28 mouse cellular contexts compared by ENCODE assay signal in genomic region chr8:94725998-94726397, GRCm38 (mm10). TPM values are rescaled to one million over a fixed set of nuclear protein-coding genes. Genes with fewer than 3 reads are reported as not detected.
DNase-seq lines count a peak whose midpoint lies in the region; ATAC-seq and TF ChIP-seq lines count a peak whose summit lies in the region.
"Had no signal": no experiment of that assay in that cellular context is flagged by ENCODE, and none has a peak within 500 bp of the region (broad histone marks: within the 10 kb centered on the region; RNA-seq: fewer than 3 reads in every experiment).

No protein-coding gene starts in this region.

- no peak overlapping the region for H3K9ac ChIP-seq in kidney, postnatal 0 days (ENCODE audit: low read depth, low read length)
- no peak overlapping the region for H3K9ac ChIP-seq in kidney, embryonic 14.5 days (ENCODE audit: low read depth, low read length)
- H3K9ac ChIP-seq: embryonic facial prominence, embryonic 12.5 days; embryonic facial prominence, embryonic 15.5 days; forebrain, postnatal 0 days; heart, embryonic 13.5 days; hindbrain, embryonic 14.5 days had no signal

- H3K4me1 ChIP-seq in kidney, postnatal 0 days (replicated peaks; ENCODE audit: insufficient read depth, low read length) = no peaks in the 10 kb centered on the region
- H3K4me1 ChIP-seq in kidney, embryonic 14.5 days (ENCODE audit: control insufficient read depth, insufficient read depth, low read length) = no peaks in the 10 kb centered on the region
- H3K4me1 ChIP-seq: embryonic facial prominence, embryonic 12.5 days; embryonic facial prominence, embryonic 15.5 days; heart, embryonic 13.5 days had no signal

- 76% methylated on average over 5 of the region's 5 CpGs for WGBS in kidney, postnatal 0 days
- 84% methylated on average over 5 of the region's 5 CpGs for WGBS in kidney, embryonic 14.5 days

- TF ChIP-seq CTCF in kidney, postnatal 0 days (IDR thresholded peaks at IDR 0.05; ENCODE audit: low read depth) = 0 out of 2 replicates have a peak, but pooled peaks have one; percentile 3

- H3K27ac ChIP-seq in kidney, postnatal 0 days = no peak overlapping the region
- no peak overlapping the region for H3K27ac ChIP-seq in kidney, embryonic 14.5 days (ENCODE audit: low read depth, low read length)
- H3K27ac ChIP-seq: embryonic facial prominence, embryonic 12.5 days; embryonic facial prominence, embryonic 15.5 days; gastrocnemius, adult 2 months; heart, embryonic 10.5 days; heart, embryonic 13.5 days; hindbrain, embryonic 14.5 days had no signal

- peak; percentile 23 for DNase-seq in kidney, adult 9 months
- DNase-seq in kidney, adult 8-10 months = no peak
- no peak for DNase-seq in kidney, postnatal 0 days (ENCODE audit: low spot score)
- peak; percentile 38 for DNase-seq in lung, postnatal 25 days (ENCODE audit: low spot score)
- DNase-seq in lung, postnatal 4 days = no peak
- DNase-seq: adrenal gland, adult 2 months; adrenal gland, postnatal 14 days; cerebellum, adult 11 months; cerebellum, adult 2 months; cerebellum, adult 9-11 months; cerebellum, postnatal 25 days; forebrain, postnatal 0 days; gastrocnemius, adult 2 months; gastrocnemius, postnatal 14 days; heart, adult 18-20 months; heart, postnatal 14 days; heart, postnatal 4 days had no signal

- no peaks in the 10 kb centered on the region for H3K9me3 ChIP-seq in kidney, postnatal 0 days (replicated peaks; ENCODE audit: low read length)
- H3K9me3 ChIP-seq in kidney, embryonic 14.5 days (ENCODE audit: control insufficient read depth, low read length) = no peaks in the 10 kb centered on the region
- H3K9me3 ChIP-seq: embryonic facial prominence, embryonic 12.5 days; embryonic facial prominence, embryonic 15.5 days; heart, embryonic 10.5 days; heart, embryonic 13.5 days had no signal

- no peak for ATAC-seq in kidney, postnatal 0 days (replicated peaks; ENCODE audit: low FRiP score, low read depth)
- ATAC-seq in kidney, embryonic 14.5 days (ENCODE audit: low FRiP score, low TSS enrichment) = no peak
- ATAC-seq: CD4-positive, CD25-positive, alpha-beta regulatory T cell, adult 4 months; forebrain, embryonic 14.5 days; forebrain, postnatal 0 days had no signal

- no peaks in the 10 kb centered on the region for H3K36me3 ChIP-seq in kidney, postnatal 0 days (ENCODE audit: insufficient read depth, low read length)
- H3K36me3 ChIP-seq in kidney, embryonic 14.5 days (ENCODE audit: control insufficient read depth, insufficient read depth, low read length) = no peaks in the 10 kb centered on the region
- H3K36me3 ChIP-seq: embryonic facial prominence, embryonic 12.5 days; embryonic facial prominence, embryonic 15.5 days; heart, embryonic 10.5 days; heart, embryonic 13.5 days had no signal

- H3K4me3 ChIP-seq in kidney, postnatal 0 days (replicated peaks; ENCODE audit: low read depth, low read length) = no peak overlapping the region
- H3K4me3 ChIP-seq in kidney, embryonic 14.5 days (ENCODE audit: low read length) = no peak overlapping the region
- H3K4me3 ChIP-seq: embryonic facial prominence, embryonic 12.5 days; embryonic facial prominence, embryonic 15.5 days; gastrocnemius, adult 2 months; heart, embryonic 10.5 days; heart, embryonic 13.5 days had no signal

- no peak overlapping the region for H3K4me2 ChIP-seq in kidney, postnatal 0 days (ENCODE audit: low read length)
- no peak overlapping the region for H3K4me2 ChIP-seq in kidney, embryonic 14.5 days (replicated peaks; ENCODE audit: low read depth, low read length)
- H3K4me2 ChIP-seq: embryonic facial prominence, embryonic 12.5 days; embryonic facial prominence, embryonic 15.5 days; heart, embryonic 13.5 days; hindbrain, embryonic 14.5 days had no signal

- no peaks in the 10 kb centered on the region for H3K27me3 ChIP-seq in kidney, postnatal 0 days (ENCODE audit: insufficient read depth, low read length)
- H3K27me3 ChIP-seq in kidney, embryonic 14.5 days (ENCODE audit: control insufficient read depth, insufficient read depth, low read length) = no peaks in the 10 kb centered on the region
- H3K27me3 ChIP-seq: embryonic facial prominence, embryonic 12.5 days; embryonic facial prominence, embryonic 15.5 days; heart, embryonic 13.5 days had no signal

RNA-seq across cellular contexts. Expression of gene Ccl22, which starts 19.4 kb away (rescaled TPM):
- not detected in 2 replicates for polyA plus RNA-seq in kidney, postnatal 0 days (2015; fragmentation: Nextera tagmentation; extraction: Ambion mirVana)
- polyA plus RNA-seq in kidney, embryonic 14.5 days (2014; fragmentation: Nextera tagmentation; extraction: Ambion mirVana) = not detected in 2 replicates
- polyA plus RNA-seq: C2C12; CD4-positive, CD25-positive, alpha-beta regulatory T cell, adult 4 months; embryonic facial prominence, embryonic 12.5 days; embryonic facial prominence, embryonic 15.5 days; forebrain, embryonic 11.5 days; forebrain, embryonic 14.5 days; heart, embryonic 10.5 days; heart, embryonic 13.5 days; hindbrain, embryonic 11.5 days; hindbrain, embryonic 14.5 days had no signal

RNA-seq across cellular contexts. Expression of gene Pllp, which starts 29.9 kb away (rescaled TPM):
- 16.6 and 17.5 TPM in 2 replicates for polyA plus RNA-seq in kidney, postnatal 0 days (2015; fragmentation: Nextera tagmentation; extraction: Ambion mirVana)
- polyA plus RNA-seq in kidney, embryonic 14.5 days (2014; fragmentation: Nextera tagmentation; extraction: Ambion mirVana) = 13.5 and 19.3 TPM in 2 replicates

RNA-seq across cellular contexts. Expression of gene Cx3cl1, which starts 45.8 kb away (rescaled TPM):
- polyA plus RNA-seq in kidney, postnatal 0 days (2015; fragmentation: Nextera tagmentation; extraction: Ambion mirVana) = 21.5 and 23.4 TPM in 2 replicates
- 4.2 and 7.4 TPM in 2 replicates for polyA plus RNA-seq in kidney, embryonic 14.5 days (2014; fragmentation: Nextera tagmentation; extraction: Ambion mirVana)
- polyA plus RNA-seq: CD4-positive, CD25-positive, alpha-beta regulatory T cell, adult 4 months had no signal

RNA-seq across cellular contexts. Expression of gene Arl2bp, which starts 59.6 kb away (rescaled TPM):
- polyA plus RNA-seq in kidney, postnatal 0 days (2015; fragmentation: Nextera tagmentation; extraction: Ambion mirVana) = 127 TPM in 2 replicates
- 58.7 and 59.7 TPM in 2 replicates for polyA plus RNA-seq in kidney, embryonic 14.5 days (2014; fragmentation: Nextera tagmentation; extraction: Ambion mirVana)

Comparison
In these comparisons a context has a peak if more than half of its experiments do, and no peak if none do; other contexts are left out.
1. DNase-seq: peak in kidney, adult 9 months (single experiment) and lung, postnatal 25 days (single experiment); none in kidney, adult 8-10 months (0 of 2), kidney, postnatal 0 days (single experiment) and lung, postnatal 4 days (0 of 2).